Mouse (Mus musculus): ENCODE measurements around the gene Usp51.
"Not testable (repeated sequence)": the region's sequence is repeated elsewhere in the genome, so short reads cannot be mapped to it uniquely, and the experiment has no call there.

Usp51 gene

GRCm38 (mm10) chrX:153006387-153006841 lies at the start of gene Usp51:
Usp51 (plus strand) TSS chrX:153006469.
- DNase-seq (ENCODE audit: extremely low read depth, low read depth, low spot score) = no peak

GRCm38 (mm10) chrX:152969606-152970005 lies 36.7 kb upstream of the Usp51 start:
- peak; percentile 4 for DNase-seq (ENCODE audit: extremely low read depth, low read depth, low spot score)

GRCm38 (mm10) chrX:152973476-152974203 lies 32.6 kb upstream of the Usp51 start:
- DNase-seq (ENCODE audit: extremely low read depth, low read depth, low spot score) = not testable (repeated sequence)

GRCm38 (mm10) chrX:152974204-152974661 lies 32.0 kb upstream of the Usp51 start:
- DNase-seq (ENCODE audit: extremely low read depth, low read depth, low spot score) = peak; percentile 13

GRCm38 (mm10) chrX:152976538-152976937 lies 29.7 kb upstream of the Usp51 start:
- no peak for DNase-seq (ENCODE audit: extremely low read depth, low read depth, low spot score)

GRCm38 (mm10) chrX:152985009-152985408 lies 21.3 kb upstream of the Usp51 start:
- no peak for DNase-seq (ENCODE audit: extremely low read depth, low read depth, low spot score)

GRCm38 (mm10) chrX:152989852-152990251 lies 16.4 kb upstream of the Usp51 start:
- not testable (repeated sequence) for DNase-seq (ENCODE audit: extremely low read depth, low read depth, low spot score)

GRCm38 (mm10) chrX:152996105-152996504 lies 10.2 kb upstream of the Usp51 start:
- not testable (repeated sequence) for DNase-seq (ENCODE audit: extremely low read depth, low read depth, low spot score)

- DNase-seq (ENCODE audit: extremely low read depth, low read depth, low spot score) = no peak
These were observed 884 bp downstream of the Usp51 start for GRCm38 (mm10) chrX:153007021-153007684.

GRCm38 (mm10) chrX:153007685-153008047 lies 1.4 kb downstream of the Usp51 start:
- no peak for DNase-seq (ENCODE audit: extremely low read depth, low read depth, low spot score)

GRCm38 (mm10) chrX:153025255-153025654 lies 19.0 kb downstream of the Usp51 start:
- DNase-seq (ENCODE audit: extremely low read depth, low read depth, low spot score) = not testable (repeated sequence)

GRCm38 (mm10) chrX:153025709-153026108 lies 19.4 kb downstream of the Usp51 start:
- not testable (repeated sequence) for DNase-seq (ENCODE audit: extremely low read depth, low read depth, low spot score)

- DNase-seq (ENCODE audit: extremely low read depth, low read depth, low spot score) = not testable (repeated sequence)
These were observed 25.3 kb downstream of the Usp51 start for GRCm38 (mm10) chrX:153031547-153031946.

- no peak for DNase-seq (ENCODE audit: extremely low read depth, low read depth, low spot score)
These were observed 31.1 kb downstream of the Usp51 start, which contains the start of gene Mageh1 for GRCm38 (mm10) chrX:153037087-153037971. Mageh1 (minus strand) TSS chrX:153037575.

GRCm38 (mm10) chrX:153037972-153038744 lies 31.9 kb downstream of the Usp51 start:
- DNase-seq (ENCODE audit: extremely low read depth, low read depth, low spot score) = not testable (repeated sequence)
